Mouse (Mus musculus): Measurements from ENCODE around the gene Fscn2.

- no peak for TF ChIP-seq UBTF (IDR thresholded peaks at IDR 0.05; ENCODE audit: low read depth, low read length)
- TF ChIP-seq CTCF (conservative IDR thresholded peaks at IDR 0.05 in 1 of 2, IDR thresholded peaks at IDR 0.05 in 1 of 2; ENCODE audit: low read depth in 2 of 2, low read length in 2 of 2), result peak; percentile 55 to 91
- no peak for TF ChIP-seq EP300 (IDR thresholded peaks at IDR 0.05; ENCODE audit: low read length)
- TF ChIP-seq NELFE (IDR thresholded peaks at IDR 0.05; ENCODE audit: low read depth, low read length), result no peak
- TF ChIP-seq NRF1 (IDR thresholded peaks at IDR 0.05; ENCODE audit: low read depth, low read length), result no peak
- TF ChIP-seq USF2 (conservative IDR thresholded peaks at IDR 0.05; ENCODE audit: low read depth, low read length), result no peak
- no peak for TF ChIP-seq POLR2A (IDR thresholded peaks at IDR 0.05; ENCODE audit: low read depth, low read length)
Measured at GRCm38 (mm10) chr11:120369656-120370055, 8.3 kb downstream of the Fscn2 start.
